Mouse (Mus musculus) G1E (cell line): ENCODE results near the gene Mdm1. TPM values are rescaled to one million over a fixed set of nuclear protein-coding genes. Genes with fewer than 3 reads are reported as not detected.

Experiments
- ATAC-seq: 2 replicates; pipeline ENCODE4 v1.8.0; 2016; ENCODE audit warnings: mild to moderate bottlenecking; ENCODE audit not compliant: insufficient number of reproducible peaks, poor library complexity, low FRiP score, severe bottlenecking; ENCODE audit errors: extremely low read depth
- DNase-seq: peaks from one replicate; pipeline ENCODE4 v3.0.0; 2012; ENCODE audit warnings: low spot score
- H3K27me3 ChIP-seq: 2 replicates; pipeline ENCODE4 v1.6.1; 2012; ENCODE audit warnings: mild to moderate bottlenecking, low read length, inconsistent platforms; ENCODE audit not compliant: insufficient read depth
- H3K36me3 ChIP-seq: replicated peaks from 2 replicates; pipeline ENCODE3; 2012; ENCODE audit warnings: mild to moderate bottlenecking, inconsistent platforms
- H3K4me1 ChIP-seq: 2 replicates; pipeline ENCODE4 v1.6.1; 2012; ENCODE audit warnings: low read depth, low read length, inconsistent platforms, mixed read lengths; ENCODE audit not compliant: insufficient read depth
- H3K4me3 ChIP-seq: 2 replicates; pipeline ENCODE4 v1.5.1; 2012; ENCODE audit warnings: low read depth, mild to moderate bottlenecking, inconsistent platforms, low read length, moderate library complexity, mixed read lengths
- H3K9me3 ChIP-seq: replicated peaks from 2 replicates; pipeline ENCODE4 v1.6.1; 2012; ENCODE audit warnings: inconsistent platforms
- CTCF ChIP-seq: IDR thresholded peaks from 2 replicates; pipeline ENCODE4 v1.5.1; 2012; ENCODE audit warnings: low read depth, low read length, inconsistent platforms, mixed read lengths
- GATA1 ChIP-seq: IDR thresholded peaks from 2 replicates; pipeline ENCODE4 v1.6.1; 2012; ENCODE audit warnings: borderline replicate concordance, low read length, inconsistent platforms, mixed read lengths
- GATA2 ChIP-seq: IDR thresholded peaks from 2 replicates; pipeline ENCODE4 v1.6.1; 2012; ENCODE audit warnings: low read depth, low read length, inconsistent platforms, borderline replicate concordance
- POLR2AphosphoS5 ChIP-seq: IDR thresholded peaks from 2 replicates; pipeline ENCODE4 v1.6.1; 2012; ENCODE audit warnings: low read depth, low read length, inconsistent platforms; ENCODE audit not compliant: insufficient replicate concordance
- TAL1 ChIP-seq: conservative IDR thresholded peaks from 2 replicates; pipeline ENCODE4 v1.6.1; 2012; ENCODE audit warnings: low read depth, low read length, inconsistent platforms, mixed read lengths
- polyA plus RNA-seq: library from polyadenylated mRNA; stranded (reverse); fragments of >175 nt; gene quantifications from 2 replicates; pipeline ENCODE4 v1.2.3, GENCODE M21; 2012
- total RNA-seq, 2 experiments: library from RNA; stranded (forward) in 1 of 2; stranded (reverse) in 1 of 2; fragments of 200-1000 nt in 1 of 2; fragments of >200 nt in 1 of 2; fragmentation: Nextera tagmentation in 1 of 2; gene quantifications; 2 replicates each; pipeline ENCODE4 v1.2.3; 2014 to 2017

Mdm1 gene
- total and polyA plus RNA-seq, 3 experiments: 14.9 to 30.2 (median 19.6) TPM

DNA sequence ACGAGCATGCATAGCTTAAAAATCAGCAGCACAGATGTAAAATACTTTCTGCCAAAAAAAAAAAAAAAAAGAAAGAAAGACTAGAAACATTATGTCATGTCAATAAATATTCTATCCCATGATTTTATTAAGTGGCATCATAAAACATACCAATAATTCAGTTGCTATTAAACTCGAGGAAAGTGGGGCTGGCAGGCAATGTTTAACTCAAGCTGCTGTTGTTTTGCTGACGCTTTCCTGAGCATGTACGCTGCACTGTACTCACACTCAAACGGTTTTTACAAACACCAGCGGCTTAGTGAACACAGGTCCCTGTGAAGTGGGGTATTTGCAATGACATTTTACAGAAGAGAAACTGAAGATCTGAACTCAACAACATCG is 30.7 kb upstream of the Mdm1 start:
- H3K36me3 ChIP-seq: no peaks in the 10 kb centered on the region
- H3K4me3 ChIP-seq: no peak overlapping the region
- H3K9me3 ChIP-seq: peaks cover 10% of the 10 kb centered on the region
- no peaks in the 10 kb centered on the region for H3K27me3 ChIP-seq
- DNase-seq: no peak
- no peaks in the 10 kb centered on the region for H3K4me1 ChIP-seq
- no peak for TF ChIP-seq POLR2AphosphoS5
- TF ChIP-seq CTCF: no peak
- no peak for TF ChIP-seq TAL1
- no peak for TF ChIP-seq GATA1
- no peak for TF ChIP-seq GATA2
- no peak for ATAC-seq

DNA sequence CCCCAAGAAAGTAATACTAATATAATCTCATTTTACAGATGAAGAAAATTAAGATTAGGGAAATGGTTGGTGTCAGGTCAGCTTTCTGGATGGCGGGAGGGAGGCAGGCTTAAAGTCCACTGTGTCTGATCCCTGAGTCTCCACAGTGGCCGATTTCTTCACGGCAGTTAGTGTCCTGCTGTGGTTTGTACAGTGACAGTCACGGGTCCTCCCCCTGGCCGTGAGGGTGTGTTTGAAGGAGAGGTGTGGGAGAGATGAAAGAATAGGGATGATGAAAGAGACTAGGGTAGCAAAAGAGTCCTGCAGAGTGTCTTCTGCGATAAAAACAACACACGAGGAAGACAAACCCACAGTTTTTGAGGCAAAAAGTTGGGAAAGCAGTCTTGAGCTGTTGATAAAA is 30.0 kb upstream of the Mdm1 start:
- DNase-seq: no peak
- Histone ChIP-seq H3K9me3 (peaks cover 12% of the 10 kb centered on the region), H3K36me3 (no peaks in the 10 kb centered on the region), H3K4me3 (no peak overlapping the region), H3K27me3 (no peaks in the 10 kb centered on the region), H3K4me1 (no peaks in the 10 kb centered on the region)
- no peak for ATAC-seq
- TF ChIP-seq POLR2AphosphoS5 (no peak), TAL1 (no peak), GATA2 (no peak), GATA1 (no peak), CTCF (no peak)

DNA sequence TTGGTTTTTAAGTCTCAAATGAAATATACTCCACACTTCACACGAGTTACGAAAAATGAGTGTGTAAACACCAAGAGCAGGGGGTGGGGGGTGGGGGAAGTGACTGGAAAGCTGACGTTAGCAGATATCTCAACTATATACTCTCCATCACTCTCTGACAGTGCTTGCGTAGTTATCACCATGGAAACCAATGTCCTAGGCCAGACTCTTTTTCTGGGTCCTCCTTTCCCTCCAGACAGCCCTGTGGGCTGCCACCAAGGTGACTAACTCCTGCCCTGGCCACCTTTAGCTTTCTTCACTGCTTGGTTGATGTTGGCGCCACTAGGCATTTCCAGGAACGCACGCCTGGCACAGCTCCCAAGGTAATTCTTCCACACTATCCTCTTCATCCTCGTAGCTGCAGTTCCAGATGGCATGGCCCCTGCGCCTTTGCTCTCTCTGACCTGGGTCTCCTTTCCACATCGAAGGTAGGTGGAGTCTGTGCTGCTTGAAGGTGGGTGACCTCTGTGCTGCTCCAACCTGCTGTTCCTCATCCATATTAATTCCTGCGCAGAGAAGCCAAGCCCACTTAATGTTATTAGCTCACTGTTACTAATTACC is 29.2 kb upstream of the Mdm1 start:
- no peaks in the 10 kb centered on the region for H3K27me3 ChIP-seq
- DNase-seq: no peak
- H3K4me3 ChIP-seq: no peak overlapping the region
- ATAC-seq: no peak
- peaks cover 9% of the 10 kb centered on the region for H3K9me3 ChIP-seq
- no peaks in the 10 kb centered on the region for H3K4me1 ChIP-seq
- no peak for TF ChIP-seq POLR2AphosphoS5
- no peak for TF ChIP-seq TAL1
- TF ChIP-seq CTCF: no peak
- TF ChIP-seq GATA1: no peak
- no peak for TF ChIP-seq GATA2
- H3K36me3 ChIP-seq: no peaks in the 10 kb centered on the region

DNA sequence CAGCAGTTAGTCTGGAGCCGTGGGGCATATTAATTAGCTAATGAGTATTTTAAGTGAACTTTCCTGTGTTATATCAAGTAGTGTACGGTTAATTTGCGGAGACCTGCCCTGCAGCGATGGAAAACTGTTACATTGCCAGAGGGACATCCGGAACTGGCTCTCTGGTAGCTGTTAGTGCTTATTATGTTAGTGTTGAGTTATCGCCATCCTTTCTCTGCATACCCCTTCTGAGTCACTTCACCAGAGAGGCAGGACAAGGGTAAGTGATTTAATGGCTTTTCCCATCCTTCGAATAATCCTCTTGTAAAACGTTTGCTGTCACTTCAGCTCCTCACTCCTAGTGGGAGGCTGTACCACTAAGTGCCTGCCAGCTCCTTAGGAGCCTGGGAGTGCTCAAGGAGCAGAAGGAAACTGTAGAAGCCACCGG is 28.3 kb upstream of the Mdm1 start:
- no peaks in the 10 kb centered on the region for H3K36me3 ChIP-seq
- no peak overlapping the region for H3K4me3 ChIP-seq
- no peaks in the 10 kb centered on the region for H3K4me1 ChIP-seq
- TF ChIP-seq POLR2AphosphoS5: no peak
- TF ChIP-seq CTCF: no peak
- TF ChIP-seq TAL1: no peak
- TF ChIP-seq GATA1: no peak
- TF ChIP-seq GATA2: no peak
- DNase-seq (no peak), ATAC-seq (no peak)
- H3K27me3 ChIP-seq: no peaks in the 10 kb centered on the region
- H3K9me3 ChIP-seq: peaks cover 9% of the 10 kb centered on the region

DNA sequence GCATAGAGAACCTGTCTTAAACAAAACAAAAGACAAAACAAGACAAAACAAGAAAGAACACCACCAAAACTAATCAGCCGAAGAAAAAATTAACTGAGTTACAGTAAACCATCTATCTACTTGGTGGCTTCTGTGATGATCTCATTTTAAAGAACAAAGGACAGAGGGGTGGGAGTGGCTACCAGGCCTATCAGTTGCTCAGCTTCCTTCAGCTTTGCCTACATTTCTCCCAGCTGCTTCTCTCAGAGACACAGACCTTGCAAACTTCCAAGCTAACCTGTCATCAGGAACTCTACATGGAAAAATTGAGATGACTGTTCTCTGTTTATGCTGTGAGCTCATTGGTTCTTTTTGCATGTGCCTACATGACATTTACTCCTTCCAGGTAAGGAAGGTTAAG is 27.3 kb upstream of the Mdm1 start:
- DNase-seq (no peak), ATAC-seq (no peak)
- H3K27me3 ChIP-seq: no peaks in the 10 kb centered on the region
- H3K4me3 ChIP-seq: no peak overlapping the region
- H3K9me3 ChIP-seq: peaks cover 5% of the 10 kb centered on the region; the same call in 1 of the 2 replicates
- H3K4me1 ChIP-seq: no peaks in the 10 kb centered on the region
- no peak for TF ChIP-seq TAL1
- TF ChIP-seq GATA2: no peak
- TF ChIP-seq GATA1: no peak
- TF ChIP-seq POLR2AphosphoS5: no peak
- no peak for TF ChIP-seq CTCF
- no peaks in the 10 kb centered on the region for H3K36me3 ChIP-seq

DNA sequence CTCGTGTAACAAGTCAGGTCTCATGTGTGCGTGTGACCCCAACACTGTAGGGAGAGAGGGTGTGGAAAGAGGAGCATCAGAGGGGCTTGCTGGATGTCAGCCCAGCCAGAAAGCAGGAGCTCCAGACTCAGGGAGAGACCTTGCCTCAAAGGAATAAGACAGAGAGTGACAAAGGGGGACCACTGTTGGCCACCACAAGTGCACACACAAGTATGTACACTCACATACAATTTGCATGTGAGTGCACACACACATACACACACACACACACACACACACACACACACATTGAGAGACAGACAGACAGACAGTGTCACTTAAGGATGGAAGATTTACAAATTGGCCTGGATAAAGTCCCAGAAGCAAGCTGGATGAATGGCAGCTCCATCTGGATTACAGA is 25.2 kb upstream of the Mdm1 start:
- Histone ChIP-seq H3K4me3 (no peak overlapping the region), H3K27me3 (no peaks in the 10 kb centered on the region), H3K9me3 (peaks cover 5% of the 10 kb centered on the region; the same call in 1 of the 2 replicates), H3K4me1 (no peaks in the 10 kb centered on the region), H3K36me3 (no peaks in the 10 kb centered on the region)
- TF ChIP-seq GATA1: no peak
- TF ChIP-seq GATA2: no peak
- no peak for TF ChIP-seq TAL1
- TF ChIP-seq POLR2AphosphoS5: no peak
- TF ChIP-seq CTCF: no peak
- DNase-seq: no peak
- ATAC-seq: no peak
